Mouse (Mus musculus): ENCODE measurements around the gene Tmem100. TPM values are rescaled to one million over a fixed set of nuclear protein-coding genes. Genes with fewer than 3 reads are reported as not detected.

The Tmem100 gene
- total RNA-seq, 2 experiments from 2014 or later, result 21.6 to 22.5 TPM

DNA sequence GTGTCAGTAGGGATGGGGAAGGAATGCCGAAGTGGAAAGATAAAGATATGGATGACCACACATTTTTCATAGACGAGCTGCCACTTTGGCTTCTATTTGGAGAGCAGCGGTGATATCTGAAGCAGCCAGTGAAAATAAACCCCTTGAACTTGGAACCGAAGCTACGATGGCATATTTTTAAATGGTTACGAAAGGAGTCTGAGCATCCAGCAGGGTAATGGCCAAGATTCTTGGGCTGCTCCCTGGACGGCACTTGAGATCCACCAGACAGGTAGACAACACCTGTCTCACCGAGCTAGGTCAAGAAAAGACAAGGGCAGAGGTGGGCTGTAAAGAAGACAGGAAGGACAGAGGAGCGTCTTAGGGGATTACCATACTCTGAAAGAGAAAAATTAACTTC is 17.1 kb downstream of the Tmem100 start:
- intact Hi-C loops (cut with DNase I), result no loop called here

DNA sequence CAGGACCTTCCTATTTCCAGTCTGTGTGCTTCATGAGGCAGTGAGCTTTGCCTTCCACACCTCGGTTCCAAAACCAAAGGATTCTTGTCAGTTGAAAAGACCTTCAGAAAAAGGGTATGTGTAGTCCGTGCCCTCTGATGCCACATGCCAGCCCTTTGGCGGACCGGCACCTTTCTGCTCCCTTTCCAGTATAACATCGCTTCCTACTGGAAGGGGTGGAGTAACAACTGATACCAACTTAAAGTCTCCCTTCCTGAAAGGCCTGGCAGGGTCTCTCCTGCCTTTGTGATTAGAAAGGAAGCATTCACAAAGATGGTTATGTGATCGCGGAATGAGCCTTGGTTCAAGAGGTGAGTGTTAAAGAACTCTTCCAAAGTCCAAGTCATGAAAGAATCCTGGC is 19.9 kb downstream of the Tmem100 start:
- intact Hi-C loops (cut with DNase I), result no loop called here
- no peak for DNase-seq (ENCODE audit: low spot score in 2 of 2)

More for the DNA sequence above, 17.1 kb downstream of the Tmem100 start:
- DNase-seq (ENCODE audit: low spot score in 2 of 2), result no peak

DNA sequence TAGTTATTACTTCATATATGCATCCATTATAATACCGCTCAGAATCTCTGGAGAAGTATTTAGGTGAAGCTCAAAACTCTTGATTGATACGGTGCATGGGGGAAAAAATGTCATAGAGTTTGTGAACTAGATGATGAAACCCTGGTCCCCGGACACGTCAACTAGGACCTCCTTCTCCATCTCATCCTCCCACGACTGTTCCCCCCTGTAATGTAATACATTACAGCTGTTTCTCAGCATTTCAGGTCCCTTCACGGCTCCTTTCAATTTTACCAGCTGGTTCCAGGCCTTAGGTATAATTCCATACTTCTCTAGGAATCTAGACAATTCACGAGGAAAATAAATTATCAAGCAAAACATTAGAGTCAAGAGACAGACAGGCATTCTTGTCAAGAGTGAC is 22.6 kb downstream of the Tmem100 start:
- intact Hi-C loops (cut with DNase I), result no loop called here

DNA sequence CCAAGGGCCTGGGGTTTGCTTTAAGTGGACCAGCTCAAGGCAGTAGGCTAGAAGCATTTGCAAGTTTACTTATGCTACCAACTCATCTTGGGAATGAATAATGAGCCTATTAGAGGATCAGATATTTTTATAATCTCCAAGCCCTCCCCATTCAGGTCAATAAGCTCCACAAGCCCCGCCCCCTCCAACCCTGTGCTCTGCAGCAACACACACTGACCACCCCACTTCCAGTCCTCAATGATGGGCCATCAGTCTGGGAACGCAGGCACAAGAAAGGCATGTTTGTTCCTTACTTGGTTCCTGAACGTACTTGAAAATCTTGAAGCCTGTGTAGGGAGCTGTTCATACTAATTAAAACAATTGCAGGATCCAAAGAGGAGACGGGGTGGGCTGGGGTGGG is 23.7 kb downstream of the Tmem100 start:
- intact Hi-C loops (cut with DNase I), result no loop called here
- no peak for DNase-seq (ENCODE audit: low spot score in 2 of 2)

More for the DNA sequence above, 22.6 kb downstream of the Tmem100 start:
- DNase-seq (ENCODE audit: low spot score in 2 of 2), result no peak

DNA sequence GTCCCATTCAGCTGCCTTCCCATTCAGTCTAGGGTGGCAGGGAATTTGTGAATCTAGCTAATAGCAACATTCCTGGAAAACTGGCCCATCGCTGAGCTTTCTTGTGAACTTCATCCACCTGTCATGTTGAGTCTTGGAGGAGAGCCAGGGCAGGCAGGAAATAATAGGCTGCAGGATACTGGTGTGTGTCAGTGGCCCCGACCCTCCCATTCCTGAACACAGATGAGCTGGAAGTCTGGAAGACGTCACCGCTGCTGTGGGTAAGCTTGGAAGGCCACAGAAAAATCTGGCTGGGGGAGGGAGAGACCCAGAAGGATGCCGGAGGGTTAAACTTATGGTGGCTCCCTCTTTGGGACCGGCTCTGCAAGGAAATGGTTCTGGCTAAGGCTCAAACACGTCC is 24.3 kb downstream of the Tmem100 start:
- no peak for DNase-seq (ENCODE audit: low spot score in 2 of 2)
- intact Hi-C loops (cut with DNase I), result no loop called here

DNA sequence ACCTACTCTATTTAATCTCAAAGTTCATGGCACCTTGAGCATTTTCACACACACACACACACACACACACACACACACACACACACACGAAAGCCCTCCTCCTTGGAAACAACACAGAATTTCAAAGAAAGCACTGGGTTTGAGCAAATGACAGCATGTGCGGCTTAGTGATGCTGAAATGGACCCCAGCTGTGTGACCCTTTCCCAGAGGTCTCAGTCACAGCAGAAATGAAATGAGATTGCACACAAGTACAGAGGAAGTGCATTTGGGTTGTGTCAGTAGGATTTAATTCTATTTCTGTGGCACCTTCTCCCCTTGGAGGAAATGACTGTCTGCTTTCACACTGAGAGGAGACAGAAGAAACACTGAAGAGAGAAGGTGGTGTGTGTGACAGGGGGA is 26.9 kb downstream of the Tmem100 start:
- intact Hi-C loops (cut with DNase I), result no loop called here
- no peak for DNase-seq (ENCODE audit: low spot score in 2 of 2)

DNA sequence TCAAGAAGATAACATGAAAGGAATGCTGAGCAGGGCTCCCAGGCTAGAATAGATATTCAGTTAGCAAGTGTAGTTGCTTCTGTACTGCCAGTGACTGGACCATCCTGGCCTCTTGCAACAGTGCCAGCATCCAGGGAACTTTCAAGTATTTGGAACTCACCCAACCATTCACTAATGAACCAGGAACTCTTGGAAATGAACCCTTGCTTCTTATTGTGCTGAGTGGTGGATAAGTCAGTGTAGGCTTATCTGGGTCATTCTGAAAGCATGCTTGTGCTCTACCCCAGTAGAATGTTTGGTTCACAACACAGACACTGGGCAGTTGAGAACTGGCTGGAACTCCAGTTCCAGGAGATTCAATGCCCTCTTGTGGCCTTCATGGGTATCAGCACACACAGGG is 29.1 kb downstream of the Tmem100 start:
- DNase-seq (ENCODE audit: low spot score in 2 of 2), result no peak
- intact Hi-C loops (cut with DNase I), result no loop called here

DNA sequence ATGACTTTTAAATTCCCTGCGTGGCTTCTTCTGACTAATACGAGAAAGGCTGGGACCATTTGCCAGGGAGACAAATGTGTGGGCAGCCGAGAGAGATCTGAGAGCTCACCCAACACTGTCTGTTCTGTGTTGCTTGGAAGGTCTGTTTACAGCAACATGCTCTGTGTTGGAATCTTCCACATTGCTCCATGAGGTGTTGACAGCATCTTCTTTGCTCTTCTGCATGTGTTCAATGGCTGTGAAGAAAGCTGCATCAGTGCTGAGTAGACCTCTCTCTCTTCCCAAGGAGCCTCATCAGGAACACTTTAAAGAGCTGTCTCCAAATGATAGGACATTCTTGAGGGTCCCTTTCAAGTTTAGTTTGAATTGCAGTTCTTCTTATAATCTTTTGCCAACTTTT is 32.5 kb downstream of the Tmem100 start:
- no peak for DNase-seq (ENCODE audit: low spot score in 2 of 2)
- intact Hi-C loops (cut with DNase I), result no loop called here

DNA sequence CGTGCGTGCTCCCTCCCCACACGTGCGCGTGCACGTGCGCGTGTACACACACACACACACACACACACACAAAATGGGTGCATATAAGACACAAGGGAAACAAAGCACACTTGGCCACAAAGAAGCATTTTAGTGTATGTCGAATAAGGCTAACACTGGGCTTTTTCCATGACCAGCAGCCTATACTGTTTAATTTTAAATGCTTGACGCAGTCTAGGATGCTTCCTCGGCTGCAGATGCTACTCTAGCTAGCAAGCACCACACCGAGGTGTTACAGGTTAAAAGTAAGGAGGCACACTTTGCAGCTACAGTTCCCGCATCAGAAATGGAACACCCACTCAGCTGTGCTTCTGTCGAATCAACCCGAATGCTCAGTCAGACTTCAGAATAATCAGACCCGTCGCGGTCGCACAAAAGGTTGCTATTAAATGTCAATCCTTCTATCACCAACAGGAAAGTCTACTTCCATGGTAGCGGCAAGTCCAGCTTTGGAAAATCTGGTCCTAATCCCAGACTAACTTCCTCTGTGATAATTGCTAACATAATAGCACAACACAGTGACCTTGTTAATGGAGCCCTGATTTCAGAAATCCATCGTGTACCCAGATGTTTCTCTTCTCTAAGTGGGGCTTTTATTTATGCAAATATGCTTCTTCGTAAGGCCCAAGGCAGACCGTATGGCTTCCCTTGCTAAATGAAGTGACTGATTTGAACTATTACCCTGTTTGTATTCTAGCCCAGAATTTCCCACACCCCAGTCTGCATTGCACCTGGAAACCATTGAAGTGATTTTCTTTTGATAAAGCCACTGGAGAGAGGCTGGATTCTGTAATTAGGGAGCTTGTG is 36.5 kb downstream of the Tmem100 start:
- no peak for DNase-seq (ENCODE audit: low spot score in 2 of 2)
- intact Hi-C loops (cut with DNase I), result no loop called here

DNA sequence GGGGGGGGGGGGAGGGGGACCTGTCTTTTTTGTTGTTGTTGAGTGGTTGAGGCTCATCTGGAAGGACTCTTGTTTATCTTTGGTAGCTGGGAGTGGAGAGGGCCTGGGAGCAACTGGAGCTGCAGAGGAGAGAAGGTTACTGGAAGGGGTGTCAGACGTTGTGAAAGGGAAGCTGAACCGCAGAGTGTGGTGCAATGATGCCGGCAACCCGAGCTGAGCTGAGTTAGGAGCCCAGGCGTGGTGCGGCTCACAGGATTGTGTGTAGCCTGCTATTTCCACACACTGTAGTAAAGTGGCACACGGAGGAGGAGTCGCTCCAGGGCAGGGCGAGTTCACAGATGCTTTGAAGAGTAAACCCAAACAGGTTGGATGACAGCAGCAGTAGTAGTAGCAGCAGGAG is 41.6 kb downstream of the Tmem100 start:
- DNase-seq (ENCODE audit: low spot score in 2 of 2), result no peak
- intact Hi-C loops (cut with DNase I), result no loop called here

DNA sequence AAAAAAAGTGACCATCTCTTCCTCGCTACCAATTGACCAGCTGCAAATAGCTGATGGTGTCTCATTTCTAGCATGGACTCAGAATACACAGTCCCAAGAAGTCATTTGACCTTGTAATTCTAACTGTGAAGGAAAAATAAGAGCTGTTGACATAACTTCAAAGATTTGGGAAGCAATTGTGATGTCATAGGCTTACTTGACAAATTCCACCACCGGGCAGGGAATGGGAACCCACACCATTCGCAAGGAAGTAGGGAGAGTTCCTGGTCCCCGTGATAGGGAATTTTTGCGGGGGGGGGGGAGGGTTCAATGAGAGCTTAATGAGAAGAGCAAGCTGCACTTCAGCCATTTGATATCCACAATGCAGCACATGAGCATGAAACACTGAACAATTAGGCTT is 43.1 kb downstream of the Tmem100 start:
- no peak for DNase-seq (ENCODE audit: low spot score in 2 of 2)
- intact Hi-C loops (cut with DNase I), result no loop called here

DNA sequence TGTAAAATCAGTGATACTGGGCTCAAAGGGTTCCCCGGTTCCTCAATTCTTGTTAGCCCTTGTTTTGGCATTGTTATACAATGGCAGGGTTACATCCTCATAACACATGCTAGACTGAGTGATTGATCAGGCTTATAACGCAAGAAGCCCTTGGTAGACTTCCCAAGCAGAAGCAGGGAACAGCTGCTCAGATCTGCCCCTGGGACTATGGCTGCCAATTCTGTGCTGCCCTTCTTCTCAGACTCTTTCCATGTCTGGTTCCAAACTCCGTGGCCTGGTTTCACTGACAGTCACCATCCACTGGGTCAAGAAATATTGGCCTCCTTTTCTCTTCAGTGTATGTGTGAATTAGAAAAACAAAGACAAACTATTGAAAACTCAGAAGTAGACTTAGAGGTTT is 46.5 kb downstream of the Tmem100 start:
- intact Hi-C loops (cut with DNase I), result no loop called here
- DNase-seq (ENCODE audit: low spot score in 2 of 2), result no peak

DNA sequence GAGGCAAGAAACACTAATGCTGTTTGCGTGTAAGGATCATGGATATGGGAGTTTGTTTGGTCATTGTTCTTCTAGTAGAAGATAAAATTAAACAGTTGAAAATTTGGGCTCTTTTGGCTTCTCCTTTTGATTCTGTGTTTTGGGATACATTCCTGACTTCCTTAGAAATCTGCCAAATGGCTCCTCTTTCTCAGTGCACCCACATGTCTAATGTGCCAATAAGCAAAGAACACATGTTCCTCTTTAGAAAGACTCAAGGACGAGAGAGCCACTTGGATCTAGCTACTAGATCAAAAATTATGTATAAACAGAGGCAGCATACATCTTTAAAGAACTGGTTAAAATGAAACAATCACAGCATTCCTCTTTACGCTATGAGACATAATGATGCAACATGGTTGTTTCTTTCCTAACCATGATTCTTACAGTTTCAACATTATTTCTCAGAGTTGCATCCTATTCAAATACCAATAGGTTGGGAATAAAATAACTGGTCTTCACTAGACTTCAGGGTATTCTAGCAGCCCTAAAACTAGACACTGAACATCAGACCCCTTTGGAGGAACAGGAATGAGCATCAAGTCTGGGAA is 50.6 kb downstream of the Tmem100 start:
- no peak for DNase-seq (ENCODE audit: low spot score in 2 of 2)
- intact Hi-C loops (cut with DNase I), result no loop called here

DNA sequence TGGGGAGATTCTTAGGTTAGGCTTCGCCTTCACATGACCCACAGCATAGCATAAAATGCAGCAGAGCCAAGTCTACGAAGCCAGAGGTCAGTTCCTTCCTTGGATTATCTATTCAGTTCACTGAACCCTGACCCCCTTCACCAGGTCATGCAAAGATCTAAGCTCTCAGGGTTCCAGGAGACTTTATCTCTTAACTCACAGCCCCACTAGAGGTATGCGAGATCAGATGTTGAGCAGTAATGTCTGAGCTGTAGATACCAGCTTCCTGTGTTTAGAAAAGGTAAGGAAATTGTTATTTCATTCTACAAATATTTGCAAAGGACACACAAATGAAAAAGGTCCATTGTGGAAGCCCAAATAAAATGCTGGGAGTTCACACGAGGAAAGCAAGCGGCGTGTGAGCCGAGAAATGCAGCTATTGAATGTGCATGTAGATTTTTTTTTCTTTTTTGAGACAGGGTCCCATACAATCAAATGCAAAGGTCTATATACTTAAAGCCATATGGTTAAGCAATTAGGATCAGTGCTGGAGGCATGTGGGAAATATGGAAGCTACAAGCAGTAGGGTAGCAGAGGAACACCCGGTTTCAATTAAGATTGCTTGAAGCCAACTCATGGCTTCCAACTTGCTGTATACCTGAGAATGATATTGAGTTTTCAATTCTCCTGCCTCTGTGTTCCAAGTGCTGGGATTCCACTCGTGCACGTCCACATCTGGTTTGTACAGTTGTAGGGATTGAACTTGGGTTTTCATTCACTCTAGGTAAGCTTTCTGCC is 51.9 kb downstream of the Tmem100 start:
- intact Hi-C loops (cut with DNase I), result no loop called here
- no peak for DNase-seq (ENCODE audit: low spot score in 2 of 2)

DNA sequence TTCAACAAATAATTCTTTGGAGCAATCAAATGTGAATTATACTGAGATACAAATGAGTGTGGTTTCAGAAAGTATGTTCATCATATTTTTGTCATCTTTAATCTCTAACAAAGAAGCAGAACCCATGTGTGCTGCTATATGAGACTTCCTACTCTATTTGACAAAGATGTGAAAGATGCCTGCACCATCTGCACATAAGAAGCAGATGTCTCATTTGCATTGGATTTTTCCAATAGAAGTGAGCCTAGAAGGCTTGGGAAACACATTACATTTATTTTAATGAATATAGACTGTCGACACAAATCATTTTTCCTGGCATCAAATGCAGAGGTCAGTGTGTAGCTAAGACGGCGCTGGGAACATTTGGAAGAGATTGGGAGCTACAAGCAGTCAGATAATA is 52.9 kb downstream of the Tmem100 start:
- intact Hi-C loops (cut with DNase I), result no loop called here
- DNase-seq (ENCODE audit: low spot score in 2 of 2), result peak; percentile 22 to 39

DNA sequence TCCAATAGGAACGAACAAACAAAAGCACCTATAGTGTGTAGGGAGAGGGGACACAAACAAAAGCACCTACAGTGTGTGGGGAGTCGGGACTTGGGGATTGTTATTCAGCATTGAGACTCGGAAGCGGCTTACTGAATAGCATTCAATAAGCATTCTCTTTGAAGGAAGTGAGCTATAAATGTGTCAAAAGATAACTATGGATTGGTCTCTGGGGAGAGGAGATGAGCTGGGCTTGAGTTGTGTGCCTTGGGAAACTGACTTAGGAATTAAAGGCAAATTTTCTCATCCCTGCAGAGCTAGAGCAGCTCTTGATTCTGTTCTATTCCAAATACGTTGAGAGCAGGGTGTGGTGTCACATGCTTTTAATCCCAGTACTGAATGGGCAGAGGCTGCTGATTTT is 54.0 kb downstream of the Tmem100 start:
- intact Hi-C loops (cut with DNase I), result no loop called here
- DNase-seq (ENCODE audit: low spot score in 2 of 2), result no peak

Other genes starting within 250 kb of the Tmem100 start
- under 1 TPM; 0.42 to 0.79 TPM for gene Pctp, start 27.5 kb upstream of the Tmem100 start, total RNA-seq (2021)
- gene Gm45716, start 157.3 kb downstream of the Tmem100 start, total RNA-seq (2021), result 1 to 10 TPM; 4.9 to 5.8 TPM
- gene Mmd, start 219.1 kb downstream of the Tmem100 start, total RNA-seq (2021), result 100 to 1,000 TPM; 219 to 221 TPM

Data from left cerebral cortex, postnatal 14 days (tissue).